Mouse (Mus musculus): ENCODE results near the gene Srpx2.
A peak's percentile ranks its signal among the peaks of the same experiment; 100 is the strongest.

Gene Srpx2

DNA sequence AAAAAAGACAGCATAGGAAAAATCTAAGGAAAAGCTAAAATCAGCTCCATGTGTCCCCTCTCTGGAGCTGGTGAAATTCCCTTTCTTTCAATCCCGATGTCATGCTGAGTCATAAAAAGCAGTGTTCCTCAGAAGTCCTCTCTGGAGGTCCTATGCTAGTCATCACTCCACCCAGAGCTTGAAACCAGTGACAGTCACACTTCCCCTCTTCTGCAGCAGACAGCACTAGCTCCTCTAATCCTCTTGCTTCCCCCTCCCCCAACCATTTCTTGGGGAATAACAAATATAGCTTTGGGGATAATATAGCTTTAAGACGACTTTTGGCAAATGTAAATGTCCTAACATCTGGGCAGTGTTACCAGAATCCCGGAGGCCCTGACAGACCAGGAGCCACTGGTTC is at the start of gene Srpx2:
Gene Srpx2, plus strand, starts transcription at position 166 of the 400 bp plus-strand sequence.
- no peak for DNase-seq (ENCODE audit: low read depth, low spot score)

DNA sequence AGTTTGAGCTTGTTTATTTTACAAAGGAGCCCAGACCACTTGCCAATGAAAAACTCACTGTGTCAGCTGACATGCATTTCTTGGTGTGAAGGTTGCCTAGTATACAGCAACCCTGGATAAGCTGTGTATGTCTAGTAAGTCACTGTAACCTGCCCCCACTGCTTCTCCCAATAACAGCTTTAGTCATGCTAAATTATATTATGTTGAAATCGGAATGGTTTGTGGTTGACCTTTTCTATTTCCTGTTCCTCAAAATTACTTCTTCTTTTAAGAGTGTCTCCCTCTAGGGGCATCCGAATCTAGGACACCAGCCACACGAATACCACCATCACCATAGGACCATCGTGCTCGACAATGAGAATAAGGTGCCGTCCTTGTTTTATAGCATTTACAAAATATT is 38.5 kb upstream of the Srpx2 start:
- no peak for DNase-seq (ENCODE audit: low read depth, low spot score)

DNA sequence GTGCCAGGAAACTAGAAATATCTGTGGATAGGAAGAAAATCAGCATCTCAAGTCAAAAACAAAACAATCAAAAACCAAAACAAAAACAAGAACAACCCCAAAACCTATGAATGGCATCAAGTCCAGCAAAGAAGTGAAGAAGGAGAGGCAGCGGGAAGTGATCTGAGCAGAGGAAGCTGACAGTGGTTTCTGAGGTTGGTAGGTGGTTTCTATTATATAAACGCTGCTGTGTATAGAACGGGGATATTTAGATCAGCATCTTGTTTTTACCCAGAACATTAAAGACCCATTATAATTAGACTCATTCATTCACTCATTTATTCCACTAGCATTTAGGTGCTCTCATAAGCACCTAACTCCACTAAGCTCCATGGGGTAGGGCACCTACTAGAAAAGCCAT is 20.9 kb upstream of the Srpx2 start:
- no peak for DNase-seq (ENCODE audit: low read depth, low spot score)

DNA sequence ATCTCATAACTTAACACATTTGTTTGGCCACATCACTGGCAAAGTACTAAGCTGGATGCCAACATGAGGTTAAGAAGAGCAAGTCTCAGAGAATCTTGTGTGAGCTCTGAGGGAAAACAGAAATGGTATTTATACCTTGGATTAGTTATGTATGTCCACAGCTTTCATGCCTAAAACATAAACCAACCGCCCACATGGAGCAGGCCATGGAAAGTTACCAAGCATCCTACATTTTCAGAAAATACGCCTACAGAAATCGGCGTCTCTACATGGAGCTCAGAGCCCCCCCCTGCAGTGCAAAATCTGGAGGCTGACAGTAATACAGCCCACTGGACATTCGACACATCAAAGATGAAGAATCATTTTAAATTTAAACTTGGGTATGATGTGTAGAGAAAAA is 20.1 kb upstream of the Srpx2 start:
- no peak for DNase-seq (ENCODE audit: low read depth, low spot score)

DNA sequence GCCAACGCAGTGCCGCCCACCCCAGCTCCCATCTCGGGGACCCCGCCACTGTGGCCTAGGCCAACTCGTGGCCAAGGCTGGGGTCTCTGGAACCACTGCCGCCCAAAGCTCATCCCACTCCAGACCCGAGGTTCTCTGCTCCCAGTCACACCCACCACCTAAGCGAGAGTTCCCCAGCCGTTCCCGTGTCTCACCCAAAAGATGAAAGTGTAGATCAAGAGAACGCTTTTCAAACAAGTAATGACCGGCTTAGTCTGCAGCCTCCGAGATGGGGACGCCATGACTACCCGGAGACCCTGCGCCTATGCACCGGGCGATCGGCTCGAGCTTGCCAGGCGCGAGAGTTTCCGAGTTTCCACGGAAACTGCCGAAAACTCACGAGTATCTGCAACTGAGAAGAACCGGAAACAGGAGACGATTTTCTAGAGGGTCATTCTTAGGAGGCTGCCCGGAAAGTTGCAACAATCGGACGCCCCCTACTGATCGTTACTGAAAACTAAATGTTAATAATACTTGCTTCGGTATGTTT is 10.1 kb upstream of the Srpx2 start, which contains the start of gene Tspan6:
Gene Tspan6, minus strand, starts transcription at position 416 of the 529 bp plus-strand sequence.
- DNase-seq (ENCODE audit: low read depth, low spot score), result peak; percentile 84

DNA sequence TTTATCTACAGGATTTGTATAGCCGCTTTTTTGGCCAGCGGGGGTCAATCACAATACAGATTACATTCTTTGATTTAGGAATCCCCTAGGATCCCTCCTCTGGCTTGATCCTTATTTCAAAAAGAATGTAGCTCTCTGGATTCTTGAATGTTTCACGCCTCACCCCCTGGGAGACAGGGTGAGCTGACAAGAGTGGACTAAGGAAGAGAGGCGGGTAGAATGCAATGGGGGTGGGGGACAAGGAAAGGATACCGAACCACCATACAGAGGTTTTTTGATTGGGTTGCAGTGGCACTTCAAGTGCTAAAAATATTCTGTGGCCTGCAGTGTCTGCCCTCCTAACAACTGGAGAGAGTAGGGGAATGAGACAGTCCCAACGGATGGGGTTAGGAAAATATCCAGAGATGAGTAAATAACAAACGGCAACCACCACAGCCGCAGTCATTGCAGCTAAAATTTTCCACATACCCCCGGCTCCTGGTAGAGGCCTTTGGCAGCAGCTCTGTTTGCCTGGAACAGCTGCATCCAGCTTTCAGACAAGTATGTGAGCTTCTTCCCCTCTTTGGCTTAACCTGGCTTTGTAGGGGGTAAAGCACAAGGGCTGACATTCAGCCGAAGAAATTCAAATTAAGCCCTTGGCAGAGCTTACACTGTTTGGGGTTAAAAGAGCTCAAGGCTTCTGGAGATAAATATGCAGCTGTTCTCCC is 3.3 kb downstream of the Srpx2 start:
- no peak for DNase-seq (ENCODE audit: low read depth, low spot score)

DNA sequence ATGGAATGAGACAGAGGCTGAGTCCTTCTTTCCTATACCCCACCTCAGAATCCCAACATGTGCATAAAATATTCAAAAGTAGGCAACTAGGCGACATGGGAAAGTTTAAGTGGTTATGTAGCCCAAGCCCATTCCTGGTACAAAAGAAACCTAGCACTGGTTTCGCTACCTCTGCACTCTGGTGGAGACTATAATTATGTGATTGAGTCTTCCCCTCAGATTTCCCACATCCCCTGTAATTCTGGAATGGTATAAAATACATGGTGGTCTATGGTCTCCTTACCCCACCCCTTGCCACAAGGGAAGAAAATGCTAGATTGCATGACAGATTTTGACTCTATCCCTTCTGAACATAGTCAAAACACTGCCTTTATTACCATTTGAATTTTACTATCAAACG is 4.8 kb downstream of the Srpx2 start:
- no peak for DNase-seq (ENCODE audit: low read depth, low spot score)

DNA sequence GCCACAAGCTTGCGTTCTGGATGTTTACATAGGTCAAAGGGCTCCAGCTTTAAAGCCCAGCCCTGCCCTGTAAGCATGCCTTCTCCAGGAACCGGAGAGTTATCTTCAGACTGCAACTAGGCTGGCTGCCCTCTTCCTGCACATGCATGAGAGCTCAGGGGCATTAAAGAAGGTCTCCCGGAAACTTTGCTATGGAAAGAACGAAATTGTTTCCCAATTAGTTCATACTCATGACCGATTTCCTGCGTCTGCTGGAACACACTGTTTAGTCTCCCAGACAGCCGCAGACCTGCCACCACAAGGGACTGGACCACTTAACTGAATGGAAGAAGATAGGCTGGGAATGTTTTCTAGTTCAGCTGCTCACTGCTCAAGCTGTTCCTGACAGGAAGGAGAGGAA is 6.0 kb downstream of the Srpx2 start:
- no peak for DNase-seq (ENCODE audit: low read depth, low spot score)

DNA sequence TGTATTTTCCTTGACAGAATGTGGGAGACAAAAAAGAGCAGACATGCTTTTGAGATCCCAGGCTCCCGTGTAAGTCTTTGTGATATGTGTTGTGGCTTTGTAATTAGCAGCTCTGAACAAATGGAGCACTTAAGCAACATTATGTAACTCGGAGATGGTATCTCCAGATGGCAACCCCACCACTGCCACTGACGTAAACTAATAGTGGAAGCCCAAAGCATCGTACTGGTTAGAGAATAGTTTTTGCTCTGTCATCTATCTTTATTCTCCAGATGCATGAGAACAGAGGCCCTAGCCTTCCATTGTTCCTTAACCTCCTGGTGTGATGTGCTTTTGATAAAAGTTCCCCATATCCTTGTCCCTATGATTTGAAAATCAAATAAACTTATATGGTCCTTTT is 13.0 kb downstream of the Srpx2 start:
- DNase-seq (ENCODE audit: low read depth, low spot score), result no peak

DNA sequence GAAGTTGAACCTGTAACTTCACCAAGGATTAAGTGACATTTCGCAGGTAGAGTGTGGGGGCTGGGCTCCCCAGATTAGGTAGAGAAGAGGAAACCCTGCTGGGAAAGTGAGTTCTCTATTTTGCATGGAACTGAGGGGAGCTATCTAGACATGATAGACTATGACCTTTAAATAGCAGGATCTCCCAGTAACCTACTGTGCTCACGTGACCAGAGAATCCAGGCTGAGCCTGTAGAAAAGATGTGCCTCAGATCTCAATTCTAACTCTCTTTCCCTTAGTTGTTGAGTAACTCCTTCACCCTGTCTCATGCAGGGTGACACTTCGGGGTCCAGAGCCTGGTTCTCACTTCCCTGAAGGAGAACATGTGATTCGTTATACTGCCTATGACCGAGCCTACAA is 18.5 kb downstream of the Srpx2 start:
- DNase-seq (ENCODE audit: low read depth, low spot score), result no peak

DNA sequence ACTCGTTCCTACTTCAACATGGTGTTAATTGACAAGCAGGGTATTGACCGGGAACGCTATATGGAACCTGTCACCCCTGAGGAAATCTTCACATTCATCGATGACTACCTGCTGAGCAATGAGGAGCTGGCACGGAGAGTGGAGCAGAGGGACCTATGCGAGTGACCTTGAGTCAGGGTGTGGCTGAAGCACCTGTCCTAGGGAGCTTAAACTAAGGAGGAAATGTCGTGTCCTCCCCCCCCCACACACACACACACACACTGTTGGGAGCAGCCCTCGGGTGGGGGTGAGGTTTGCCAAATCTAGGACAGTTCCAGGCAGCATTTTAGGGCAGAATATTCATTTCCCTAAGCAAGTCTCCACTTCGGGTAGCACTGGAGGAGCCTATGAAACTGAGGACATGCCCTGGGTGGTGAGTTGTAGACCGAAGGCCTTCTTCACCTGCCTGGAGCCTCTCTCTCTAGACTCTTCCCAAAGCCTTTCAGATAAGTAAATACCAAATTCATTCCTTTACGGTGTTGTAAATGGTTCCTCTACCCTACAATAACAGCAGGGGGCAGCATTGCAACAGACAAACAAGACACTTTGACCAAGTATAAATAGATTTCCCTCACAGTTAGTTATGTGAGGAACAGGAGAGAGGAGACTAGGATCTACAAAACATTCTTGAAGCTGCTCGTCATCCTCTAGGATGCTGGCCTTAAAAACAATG is 23.2 kb downstream of the Srpx2 start:
- no peak for DNase-seq (ENCODE audit: low read depth, low spot score)

DNA sequence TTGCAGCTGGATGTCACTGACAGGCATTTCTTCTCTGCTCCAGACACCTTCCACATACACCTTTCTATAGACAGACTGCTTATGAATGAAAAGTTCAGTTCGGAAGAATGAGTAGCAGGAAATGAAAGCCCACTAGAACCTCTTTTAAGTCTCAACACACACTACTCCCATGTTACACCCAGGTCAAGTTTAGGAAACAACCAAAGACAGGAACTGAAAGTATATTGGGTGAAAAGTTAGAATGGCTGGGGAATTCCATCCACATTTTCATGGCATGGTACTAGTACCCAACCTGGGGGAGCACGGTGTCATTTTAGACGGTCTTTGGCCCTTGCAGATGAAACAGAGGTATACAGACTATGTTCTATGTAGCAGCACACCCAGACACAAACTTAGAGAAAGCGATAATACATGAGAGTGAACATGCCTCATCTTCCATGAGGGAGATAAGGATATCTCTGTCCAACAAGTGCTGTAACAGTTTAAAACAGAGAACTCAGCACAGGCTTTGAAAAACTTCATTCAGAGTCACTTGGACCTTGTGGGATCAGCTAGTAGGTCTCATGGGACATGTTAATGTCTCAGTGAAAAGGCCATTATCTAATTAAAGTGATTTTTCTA is 28.5 kb downstream of the Srpx2 start:
- no peak for DNase-seq (ENCODE audit: low read depth, low spot score)

DNA sequence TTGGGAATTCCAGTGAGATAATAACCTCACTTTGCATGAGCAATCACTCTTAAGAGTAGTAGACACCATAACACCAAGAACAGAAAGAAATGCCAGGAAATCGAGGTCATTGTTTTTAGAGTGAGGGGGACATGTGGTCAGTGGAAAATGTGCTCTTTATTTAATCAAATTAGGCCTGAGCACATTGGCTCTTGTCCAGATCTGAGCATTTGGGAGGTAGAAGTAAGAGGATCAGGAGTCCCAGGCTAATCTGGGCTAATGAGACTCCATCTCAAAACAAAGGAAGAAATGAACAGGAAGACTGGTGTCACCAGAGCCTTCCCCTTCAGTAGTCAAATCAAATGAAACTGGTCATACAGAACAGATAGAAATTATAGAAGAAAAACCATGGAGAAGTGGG is 31.3 kb downstream of the Srpx2 start:
- no peak for DNase-seq (ENCODE audit: low read depth, low spot score)

DNA sequence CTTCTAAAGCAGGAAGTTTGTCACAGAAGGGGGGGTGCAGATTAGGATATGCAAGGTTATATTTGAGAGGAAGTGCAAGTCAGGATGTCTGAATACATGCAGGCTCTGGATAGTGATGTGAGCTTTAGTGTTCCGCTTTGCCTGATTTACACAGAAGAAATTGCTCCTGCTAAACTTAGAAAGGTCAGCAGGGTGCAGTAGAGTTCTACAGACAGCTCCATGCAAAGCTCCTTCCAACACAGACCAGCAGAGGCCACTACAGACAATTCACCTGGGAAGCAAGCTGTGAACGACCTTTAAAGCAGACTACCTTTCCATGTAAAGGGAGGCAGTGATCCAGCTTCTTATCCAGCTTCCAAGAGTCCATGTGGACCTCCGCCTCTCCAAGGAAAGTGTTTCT is 39.2 kb downstream of the Srpx2 start:
- DNase-seq (ENCODE audit: low read depth, low spot score), result peak; percentile 20

DNA sequence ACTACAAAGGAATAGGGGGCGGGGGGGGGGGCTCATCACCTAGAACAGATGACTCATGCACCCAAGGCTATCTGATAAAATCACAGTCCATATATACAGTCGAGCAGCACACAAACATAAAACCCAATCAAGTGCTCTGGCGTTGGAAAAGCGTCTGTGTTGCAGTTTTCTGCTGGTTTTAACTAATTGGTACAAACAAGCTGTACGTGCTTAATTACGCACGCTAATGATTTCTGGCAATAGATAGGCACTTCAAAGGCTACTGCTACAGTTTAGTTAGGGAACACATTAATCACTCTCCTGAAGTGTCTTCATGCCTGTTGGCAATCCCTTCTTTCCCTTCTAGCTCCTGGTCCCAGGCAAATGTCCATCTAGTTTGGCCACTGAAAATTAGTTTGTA is 46.4 kb downstream of the Srpx2 start:
- DNase-seq (ENCODE audit: low read depth, low spot score), result no peak

DNA sequence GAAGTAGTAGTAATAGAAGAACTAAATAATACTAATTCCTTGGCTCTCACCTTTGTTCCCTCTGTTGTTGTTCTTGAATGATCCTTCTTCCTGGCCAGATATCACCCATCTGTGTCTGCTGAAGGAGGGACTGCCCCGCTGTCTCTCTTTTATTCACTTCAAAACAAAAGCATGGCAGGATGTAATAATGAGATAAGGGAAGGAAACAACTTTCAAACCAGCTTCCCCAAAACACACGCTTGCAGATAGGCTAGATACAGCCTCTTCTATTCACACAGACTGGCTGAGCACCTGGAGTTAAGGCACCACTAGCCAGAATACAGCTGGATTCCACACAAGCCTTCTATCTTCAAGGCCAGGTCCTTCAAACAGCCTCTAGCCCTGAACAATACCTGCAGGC is 52.4 kb downstream of the Srpx2 start:
- DNase-seq (ENCODE audit: low read depth, low spot score), result no peak

DNA sequence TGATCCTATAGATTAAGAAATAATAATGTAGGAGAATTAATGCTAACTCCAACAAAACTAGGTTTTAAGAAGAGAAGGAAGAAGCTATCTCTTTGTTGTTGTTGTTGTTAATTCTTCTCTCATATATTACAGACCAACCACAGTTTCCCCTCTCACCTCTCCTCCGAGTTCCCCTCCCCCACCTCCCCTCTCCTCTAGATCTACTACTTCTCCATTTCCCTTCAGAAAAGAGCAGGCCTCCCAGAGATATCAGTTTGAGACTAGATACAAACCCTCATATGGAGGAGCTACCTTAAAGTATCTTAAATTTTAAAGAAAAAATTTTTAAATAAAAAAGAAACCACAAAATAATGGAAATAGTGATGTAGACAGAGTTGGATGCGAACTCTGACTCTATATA is 56.4 kb downstream of the Srpx2 start:
- no peak for DNase-seq (ENCODE audit: low read depth, low spot score)

DNA sequence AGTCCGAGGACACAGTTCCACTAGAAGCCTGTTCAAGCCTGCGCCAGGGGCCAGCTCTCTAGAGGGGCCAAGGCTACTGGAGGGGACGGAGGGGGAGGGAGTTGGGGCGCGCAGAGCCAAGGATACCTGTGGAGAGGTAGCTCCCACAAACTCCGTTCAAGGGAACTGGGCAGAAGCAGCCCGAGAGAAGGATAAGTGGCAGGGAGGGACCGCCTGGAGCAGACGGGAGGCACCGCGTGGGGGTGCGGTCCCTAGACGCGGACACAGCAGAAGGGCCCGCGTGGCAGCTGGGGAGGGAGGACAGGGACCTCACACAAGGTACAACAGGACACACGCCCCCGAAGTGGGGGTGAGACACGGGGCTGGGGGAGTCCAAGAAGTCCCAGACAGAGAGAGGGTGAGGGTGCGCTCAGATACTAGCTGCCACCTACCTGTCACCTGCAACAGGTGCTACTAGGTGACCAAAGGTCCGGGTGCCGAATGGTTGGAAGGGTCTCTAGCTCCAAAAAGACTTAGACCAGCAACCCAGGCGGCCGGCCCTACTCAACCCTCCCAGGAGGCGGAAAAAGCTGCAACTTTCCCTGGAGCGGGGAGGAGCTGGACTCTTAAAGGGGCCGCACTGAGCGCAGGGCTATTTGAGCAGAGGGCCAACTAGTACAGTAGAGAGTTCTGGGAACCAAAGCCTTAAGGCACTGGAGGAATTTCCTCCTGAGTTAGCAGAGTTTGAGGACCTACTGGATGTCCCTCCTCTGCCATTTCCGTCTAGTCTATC is 73.2 kb downstream of the Srpx2 start, which contains the start of gene Sytl4:
Gene Sytl4, minus strand, starts transcription at position 582 of the 772 bp plus-strand sequence.
- DNase-seq (ENCODE audit: low read depth, low spot score), result no peak
